Mouse (Mus musculus) limb, embryonic 10.5 days (tissue): ENCODE measurements around the gene Mrpl53. TPM values are rescaled to one million over a fixed set of nuclear protein-coding genes. Genes with fewer than 3 reads are reported as not detected.

ENCODE experiments used
- DNase-seq: peaks from one replicate; pipeline ENCODE4 v3.0.0-alpha.2; 2017; ENCODE audit warnings: low spot score
- H3K27ac ChIP-seq: fragments of 300-500 bp; sonication (generic); 2 replicates; pipeline ENCODE4 v1.5.1; 2016; ENCODE audit warnings: mild to moderate bottlenecking
- H3K27me3 ChIP-seq: fragments of 300-500 bp; sonication (generic); 2 replicates; pipeline ENCODE4 v1.6.1; 2016; ENCODE audit warnings: low read depth, mild to moderate bottlenecking; ENCODE audit not compliant: poor library complexity, severe bottlenecking
- H3K36me3 ChIP-seq: fragments of 300-500 bp; sonication (generic); 2 replicates; pipeline ENCODE4 v1.6.1; 2016; ENCODE audit warnings: mild to moderate bottlenecking, moderate library complexity
- H3K4me1 ChIP-seq: fragments of 300-500 bp; sonication (generic); 2 replicates; pipeline ENCODE4 v1.6.1; 2016
- H3K4me3 ChIP-seq: fragments of 300-500 bp; sonication (generic); 2 replicates; pipeline ENCODE4 v1.5.1; 2016; ENCODE audit warnings: mild to moderate bottlenecking, moderate library complexity
- H3K9me3 ChIP-seq: fragments of 300-500 bp; sonication (generic); replicated peaks from 2 replicates; pipeline ENCODE4 v1.6.1; 2016; ENCODE audit warnings: mild to moderate bottlenecking
- WGBS: fragments of 180-500 bp; shearing (Covaris S2); methylation state at CpG from one replicate; pipeline ENCODE4 v1.1.7; 2016; 5-methylcytosine and 5-hydroxymethylcytosine counted together
- polyA plus RNA-seq: library from polyadenylated mRNA; unstranded; fragments of >200 nt; fragmentation: Nextera tagmentation; extraction: Ambion mirVana; gene quantifications from 2 replicates; pipeline ENCODE4 v1.2.1, GENCODE M21; 2016

Gene Mrpl53
- polyA plus RNA-seq, 1 experiment from 2014 or later, result 150 TPM

GRCm38 (mm10) chr6:83078324-83078858 is 30.4 kb upstream of the Mrpl53 start:
- whole genome bisulfite sequencing, result under 1% methylated on average over 46 of the region's 46 CpGs
- H3K27me3 ChIP-seq, result peaks cover 55% of the 10 kb centered on the region
- H3K4me1 ChIP-seq, result peaks cover 34% of the 10 kb centered on the region
- peak overlapping the region; percentile 85 for H3K4me3 ChIP-seq
- H3K36me3 ChIP-seq, result peaks cover 34% of the 10 kb centered on the region
- peak; percentile 100 for DNase-seq
- H3K9me3 ChIP-seq, result no peaks in the 10 kb centered on the region
- peak overlapping the region; percentile 96 for H3K27ac ChIP-seq

- WGBS, result 94% methylated on average over 5 of the region's 5 CpGs
These were observed 28.6 kb upstream of the Mrpl53 start for GRCm38 (mm10) chr6:83080210-83080609.

GRCm38 (mm10) chr6:83083497-83083896 is 25.3 kb upstream of the Mrpl53 start:
- H3K27me3 ChIP-seq, result peaks cover 69% of the 10 kb centered on the region
- H3K4me1 ChIP-seq, result peaks cover 75% of the 10 kb centered on the region
- H3K4me3 ChIP-seq, result no peak overlapping the region
- H3K27ac ChIP-seq, result no peak overlapping the region
- no peak for DNase-seq
- peaks cover 34% of the 10 kb centered on the region for H3K36me3 ChIP-seq
- no peaks in the 10 kb centered on the region for H3K9me3 ChIP-seq
- 22% methylated on average over 5 of the region's 5 CpGs for WGBS

More at GRCm38 (mm10) chr6:83080210-83080609, 28.6 kb upstream of the Mrpl53 start:
- H3K27ac ChIP-seq, result no peak overlapping the region
- no peak for DNase-seq
- H3K4me3 ChIP-seq, result no peak overlapping the region
- peaks cover 34% of the 10 kb centered on the region for H3K36me3 ChIP-seq
- H3K27me3 ChIP-seq, result peaks cover 55% of the 10 kb centered on the region
- no peaks in the 10 kb centered on the region for H3K9me3 ChIP-seq
- H3K4me1 ChIP-seq, result peaks cover 52% of the 10 kb centered on the region

GRCm38 (mm10) chr6:83084477-83084876 is 24.4 kb upstream of the Mrpl53 start:
- no peak for DNase-seq
- Histone ChIP-seq H3K36me3 (peaks cover 34% of the 10 kb centered on the region), H3K9me3 (no peaks in the 10 kb centered on the region), H3K27ac (no peak overlapping the region), H3K4me1 (peaks cover 67% of the 10 kb centered on the region), H3K4me3 (no peak overlapping the region), H3K27me3 (peaks cover 77% of the 10 kb centered on the region)
- WGBS, result 2% methylated on average over 6 of the region's 6 CpGs

GRCm38 (mm10) chr6:83086121-83087035 is 22.5 kb upstream of the Mrpl53 start, which contains the start of gene Lbx2:
Gene Lbx2, plus strand, starts transcription at chr6:83086367.
- H3K27ac ChIP-seq, result 0 out of 2 replicates have a peak within 1 kb of the TSS, but pooled peaks have one; percentile 17
- DNase-seq, result peak; percentile 65
- peak within 1 kb of the TSS; percentile 43 for H3K4me3 ChIP-seq
- 2% methylated on average over 42 of the region's 42 CpGs for WGBS
- H3K9me3 ChIP-seq, result no peaks in the 10 kb centered on the region
- H3K36me3 ChIP-seq, result peaks cover 15% of the 10 kb centered on the region
- H3K4me1 ChIP-seq, result peaks cover 62% of the 10 kb centered on the region
- H3K27me3 ChIP-seq, result peaks cover 94% of the 10 kb centered on the region

GRCm38 (mm10) chr6:83087205-83087925 is 21.5 kb upstream of the Mrpl53 start:
- DNase-seq, result peak; percentile 66
- H3K36me3 ChIP-seq, result peaks cover 5% of the 10 kb centered on the region
- H3K4me1 ChIP-seq, result peaks cover 60% of the 10 kb centered on the region
- H3K4me3 ChIP-seq, result peak overlapping the region; percentile 43
- peaks cover 92% of the 10 kb centered on the region for H3K27me3 ChIP-seq
- 2% methylated on average over 47 of the region's 47 CpGs for WGBS
- 0 out of 2 replicates have a peak overlapping the region, but pooled peaks have one; percentile 17 for H3K27ac ChIP-seq
- H3K9me3 ChIP-seq, result no peaks in the 10 kb centered on the region

GRCm38 (mm10) chr6:83087926-83088260 is 20.9 kb upstream of the Mrpl53 start:
- no peak for DNase-seq
- Histone ChIP-seq H3K4me1 (peaks cover 56% of the 10 kb centered on the region), H3K36me3 (no peaks in the 10 kb centered on the region), H3K9me3 (no peaks in the 10 kb centered on the region), H3K27me3 (peaks cover 87% of the 10 kb centered on the region), H3K4me3 (peak overlapping the region; percentile 43), H3K27ac (no peak overlapping the region)
- WGBS, result 9% methylated on average over 9 of the region's 9 CpGs

- Histone ChIP-seq H3K4me3 (no peak overlapping the region), H3K27me3 (peaks cover 49% of the 10 kb centered on the region), H3K36me3 (no peaks in the 10 kb centered on the region), H3K9me3 (no peaks in the 10 kb centered on the region), H3K4me1 (peaks cover 15% of the 10 kb centered on the region), H3K27ac (no peak overlapping the region)
- WGBS, result 45% methylated on average over 6 of the region's 6 CpGs
- DNase-seq, result no peak
These were observed 16.3 kb upstream of the Mrpl53 start for GRCm38 (mm10) chr6:83092416-83093127.

GRCm38 (mm10) chr6:83095968-83096367 is 12.9 kb upstream of the Mrpl53 start:
- no peak for DNase-seq
- Histone ChIP-seq H3K9me3 (no peaks in the 10 kb centered on the region), H3K27ac (no peak overlapping the region), H3K4me1 (peaks cover 16% of the 10 kb centered on the region), H3K36me3 (no peaks in the 10 kb centered on the region), H3K27me3 (peaks cover 17% of the 10 kb centered on the region; the same call in 1 of the 2 replicates), H3K4me3 (no peak overlapping the region)
- WGBS, result 45% methylated on average over 6 of the region's 6 CpGs

GRCm38 (mm10) chr6:83098411-83098810 is 10.4 kb upstream of the Mrpl53 start:
- 71% methylated on average over 2 of the region's 2 CpGs for WGBS
- Histone ChIP-seq H3K4me1 (peaks cover 39% of the 10 kb centered on the region), H3K9me3 (no peaks in the 10 kb centered on the region), H3K27ac (no peak overlapping the region), H3K27me3 (peaks cover 18% of the 10 kb centered on the region), H3K36me3 (no peaks in the 10 kb centered on the region), H3K4me3 (no peak overlapping the region)
- DNase-seq, result no peak

GRCm38 (mm10) chr6:83101316-83101687 is 7.5 kb upstream of the Mrpl53 start, which contains the start of the genes Ccdc142 and Gm42688:
Gene Ccdc142, plus strand, starts transcription at chr6:83101601.
Gene Gm42688, plus strand, starts transcription at chr6:83101617.
- 0% methylated on average over 25 of the region's 25 CpGs for WGBS
- DNase-seq, result no peak
- H3K27me3 ChIP-seq, result peaks cover 11% of the 10 kb centered on the region
- H3K9me3 ChIP-seq, result no peaks in the 10 kb centered on the region
- H3K36me3 ChIP-seq, result peaks cover 7% of the 10 kb centered on the region; the same call in 1 of the 2 replicates
- peak within 1 kb of the TSS; percentile 89 for H3K27ac ChIP-seq
- peaks cover 36% of the 10 kb centered on the region for H3K4me1 ChIP-seq
- peak within 1 kb of the TSS; percentile 76 for H3K4me3 ChIP-seq
